Mouse (Mus musculus) cortical plate, adult 2 months (tissue): ENCODE results near the gene Glod5.

ENCODE experiments used
- CTCF ChIP-seq: fragments of 200-500 bp; IDR thresholded peaks from 2 replicates; pipeline ENCODE4 v1.5.1; 2011; ENCODE audit warnings: mild to moderate bottlenecking, control low read depth, low read length; ENCODE audit not compliant: insufficient read depth; ENCODE audit errors: extremely low read depth
- POLR2A ChIP-seq: fragments of 200-500 bp; IDR thresholded peaks from 2 replicates; pipeline ENCODE4 v1.6.1; 2011; ENCODE audit warnings: mild to moderate bottlenecking, low read length, control low read depth; ENCODE audit not compliant: insufficient read depth; ENCODE audit errors: extremely low read depth

DNA sequence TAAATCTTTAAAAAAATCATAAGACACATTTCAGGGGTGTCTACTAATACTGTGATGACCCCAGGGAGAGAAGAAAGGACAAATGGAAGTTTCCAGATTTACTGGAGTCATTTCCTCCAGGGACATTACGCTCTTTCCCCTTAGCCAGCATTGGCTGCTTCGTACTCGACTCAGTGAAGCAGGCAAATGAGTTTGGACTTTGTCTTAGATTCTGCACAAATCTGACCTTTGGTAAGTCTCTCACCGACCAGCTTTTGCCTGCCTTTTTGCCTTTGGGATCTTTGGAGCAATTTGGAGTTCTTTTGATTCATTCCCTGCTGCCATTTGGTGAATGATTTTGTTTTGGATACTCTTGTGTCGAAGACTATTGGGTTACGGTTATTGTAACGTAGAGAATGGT, 36.9 kb downstream of the Glod5 start:
- TF ChIP-seq POLR2A (no peak), CTCF (no peak)
